Mouse (Mus musculus): ENCODE data around the gene Gabbr2. TPM values are rescaled to one million over a fixed set of nuclear protein-coding genes. Genes with fewer than 3 reads are reported as not detected.

The Gabbr2 gene
- total RNA-seq, 2 experiments from 2014 or later = 292 to 302 TPM

GRCm38 (mm10) chr4:46744583-46745155 is 247.0 kb downstream of the Gabbr2 start:
- peak in 1 of 2 experiments; percentile 47 for DNase-seq (ENCODE audit: low spot score in 2 of 2)
- intact Hi-C loops (cut with DNase I) = no loop called here

DNA sequence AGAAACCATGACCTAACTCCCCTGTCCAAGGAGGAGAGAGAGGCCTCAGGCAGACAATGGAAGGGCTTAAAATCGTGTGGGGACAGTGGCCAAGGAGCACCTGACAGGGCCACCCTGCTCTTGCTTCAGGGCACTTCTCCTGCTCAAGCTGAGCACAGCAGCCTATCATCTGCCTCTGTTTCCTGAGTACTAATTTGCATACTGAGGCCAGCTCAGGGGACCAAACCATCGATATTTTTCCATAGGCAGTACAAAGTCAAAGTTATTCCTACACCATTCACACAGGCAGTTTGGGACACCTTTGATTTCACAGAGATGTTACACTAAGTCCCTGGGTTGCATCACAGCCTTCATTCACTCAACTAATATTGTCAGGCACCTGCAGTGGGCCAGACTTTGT is 249.1 kb downstream of the Gabbr2 start:
- intact Hi-C loops (cut with DNase I) = no loop called here
- no peak for DNase-seq (ENCODE audit: low spot score in 2 of 2)

DNA sequence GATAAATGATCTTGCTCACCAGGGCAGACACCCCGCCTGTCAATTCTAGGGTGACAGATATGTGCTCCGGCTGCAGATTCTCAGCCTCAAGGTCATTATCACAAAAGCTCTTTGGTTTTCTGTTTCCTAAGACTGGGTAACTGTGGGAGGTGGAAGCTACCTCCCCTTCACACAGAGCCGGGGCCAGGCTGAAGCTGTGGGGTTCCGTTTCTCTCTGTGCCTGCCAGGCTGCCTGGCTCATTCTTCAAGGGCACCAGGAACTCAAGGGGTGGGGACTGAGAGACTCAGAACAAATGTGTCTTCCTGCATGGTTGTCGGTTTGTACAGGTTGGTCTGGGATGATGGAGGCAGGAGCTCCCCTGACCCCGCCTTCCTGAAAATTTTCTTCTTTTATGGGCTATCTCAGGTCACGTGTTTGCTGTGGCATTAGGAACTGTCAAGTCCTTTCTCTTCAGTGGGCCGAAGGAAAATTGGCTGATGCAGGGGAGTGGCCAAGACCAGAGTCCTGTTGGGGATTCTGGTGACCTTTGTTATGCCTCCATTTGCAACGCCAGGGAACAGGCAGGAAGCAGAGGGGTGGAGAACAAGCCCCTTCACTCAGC is 254.7 kb downstream of the Gabbr2 start:
- intact Hi-C loops (cut with DNase I) = loop anchor here (5.0 kb wide), 1 partner anchor 255 kb away; the partner anchor contains the start of gene Gabbr2
- no peak for DNase-seq (ENCODE audit: low spot score in 2 of 2)

DNA sequence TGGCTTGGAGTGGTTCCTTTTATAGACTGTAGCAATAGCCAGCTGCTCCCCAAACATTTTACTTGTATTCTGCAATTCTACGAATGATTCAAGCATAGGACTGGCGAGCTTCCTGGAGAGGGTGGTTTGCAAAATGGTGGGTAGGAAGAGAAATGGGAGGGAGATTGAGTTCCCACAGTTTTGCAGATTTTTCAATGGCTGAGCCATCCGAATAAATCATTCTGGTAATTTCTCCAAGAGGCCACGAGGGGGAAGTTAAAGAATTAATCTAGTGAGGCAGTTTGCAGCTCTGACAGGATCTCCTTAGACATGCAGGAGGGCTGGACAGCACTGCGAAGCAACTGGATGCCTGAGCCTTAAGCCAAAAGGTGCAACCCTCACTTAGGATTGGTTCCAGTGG is 256.8 kb downstream of the Gabbr2 start:
- DNase-seq (ENCODE audit: low spot score in 2 of 2) = no peak
- intact Hi-C loops (cut with DNase I) = loop anchor here (5.0 kb wide), 1 partner anchor 257 kb away; the partner anchor contains the start of gene Gabbr2

GRCm38 (mm10) chr4:46731590-46731989 is 260.1 kb downstream of the Gabbr2 start:
- DNase-seq (ENCODE audit: low spot score in 2 of 2) = peak in 1 of 2 experiments; percentile 63
- intact Hi-C loops (cut with DNase I) = no loop called here

- peak; percentile 65 to 75 for DNase-seq (ENCODE audit: low spot score in 2 of 2)
- intact Hi-C loops (cut with DNase I) = no loop called here
Observed at GRCm38 (mm10) chr4:46729306-46730042, 262.2 kb downstream of the Gabbr2 start.

- intact Hi-C loops (cut with DNase I) = no loop called here
- peak in 1 of 2 experiments; percentile 68 for DNase-seq (ENCODE audit: low spot score in 2 of 2)
Observed at GRCm38 (mm10) chr4:46728231-46728630, 263.4 kb downstream of the Gabbr2 start.

GRCm38 (mm10) chr4:46727153-46727552 is 264.5 kb downstream of the Gabbr2 start:
- intact Hi-C loops (cut with DNase I) = no loop called here
- peak in 1 of 2 experiments; percentile 53 for DNase-seq (ENCODE audit: low spot score in 2 of 2)

- intact Hi-C loops (cut with DNase I) = no loop called here
Observed at GRCm38 (mm10) chr4:46720821-46721557, 270.7 kb downstream of the Gabbr2 start.

DNA sequence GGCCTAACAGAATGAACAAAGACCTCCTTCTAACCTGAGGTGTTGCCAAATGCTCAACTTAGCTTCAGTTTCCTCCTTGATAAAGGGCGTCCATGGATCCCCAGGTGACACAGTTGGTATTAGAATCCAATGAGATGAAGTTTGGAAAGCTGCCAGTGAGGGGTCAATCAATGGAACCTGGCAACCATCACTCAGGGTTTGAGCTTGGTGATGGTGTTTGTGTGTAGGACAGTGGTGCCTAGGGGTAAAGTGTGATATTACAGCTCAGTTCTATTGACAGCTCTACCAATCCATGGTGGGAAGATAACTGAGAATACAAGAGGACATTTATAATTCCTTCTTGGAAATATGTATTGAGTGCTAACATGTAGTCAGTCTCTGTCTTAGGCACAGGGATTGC is 271.6 kb downstream of the Gabbr2 start:
- DNase-seq (ENCODE audit: low spot score in 2 of 2) = no peak
- intact Hi-C loops (cut with DNase I) = no loop called here

More at GRCm38 (mm10) chr4:46720821-46721557, 270.7 kb downstream of the Gabbr2 start:
- no peak for DNase-seq (ENCODE audit: low spot score in 2 of 2)

DNA sequence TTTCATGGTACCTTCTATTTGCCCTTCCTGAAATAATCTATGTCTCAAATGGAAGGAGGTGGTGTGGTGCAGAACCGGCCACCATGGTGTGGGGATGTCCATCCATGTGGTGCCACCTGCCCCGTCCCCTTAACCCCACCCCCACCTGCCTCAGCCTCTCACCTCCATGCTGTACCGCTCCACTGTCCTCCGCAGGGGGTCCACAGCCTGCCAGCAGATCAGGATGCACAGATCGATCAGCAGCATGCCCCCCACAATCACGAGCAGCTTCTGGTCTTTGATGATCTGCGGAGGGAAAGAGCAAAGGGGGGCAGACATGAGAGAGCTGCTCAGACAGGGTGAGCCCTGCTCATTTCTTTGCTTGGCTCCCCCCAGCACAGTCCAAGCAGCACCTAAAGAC is 273.0 kb downstream of the Gabbr2 start:
- no peak for DNase-seq (ENCODE audit: low spot score in 2 of 2)
- intact Hi-C loops (cut with DNase I) = no loop called here

DNA sequence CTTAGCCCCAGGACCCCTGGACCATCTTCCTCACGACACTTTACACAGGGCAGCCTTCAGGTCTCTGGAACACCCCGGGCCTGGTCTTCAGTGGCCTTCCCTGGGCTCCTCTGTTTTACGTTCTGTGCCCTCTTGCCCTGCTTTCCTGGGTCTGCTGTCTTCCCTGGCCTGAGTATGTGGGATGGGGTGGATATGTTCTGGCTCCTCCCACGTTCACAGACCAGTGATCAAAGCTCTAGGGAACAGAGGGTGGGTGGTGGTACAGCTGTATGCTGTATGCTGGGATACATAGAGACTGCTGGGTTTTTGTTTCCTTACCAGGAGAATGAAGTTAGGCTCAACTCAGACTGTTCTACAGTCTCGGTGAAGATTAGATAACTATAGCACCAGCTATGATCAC is 274.5 kb downstream of the Gabbr2 start:
- intact Hi-C loops (cut with DNase I) = no loop called here
- DNase-seq (ENCODE audit: low spot score in 2 of 2) = no peak

- intact Hi-C loops (cut with DNase I) = no loop called here
- DNase-seq (ENCODE audit: low spot score in 2 of 2) = no peak
Observed at GRCm38 (mm10) chr4:46716361-46716760, 275.3 kb downstream of the Gabbr2 start.

GRCm38 (mm10) chr4:46710523-46710922 is 281.1 kb downstream of the Gabbr2 start:
- DNase-seq (ENCODE audit: low spot score in 2 of 2) = peak in 1 of 2 experiments; percentile 23
- intact Hi-C loops (cut with DNase I) = no loop called here

DNA sequence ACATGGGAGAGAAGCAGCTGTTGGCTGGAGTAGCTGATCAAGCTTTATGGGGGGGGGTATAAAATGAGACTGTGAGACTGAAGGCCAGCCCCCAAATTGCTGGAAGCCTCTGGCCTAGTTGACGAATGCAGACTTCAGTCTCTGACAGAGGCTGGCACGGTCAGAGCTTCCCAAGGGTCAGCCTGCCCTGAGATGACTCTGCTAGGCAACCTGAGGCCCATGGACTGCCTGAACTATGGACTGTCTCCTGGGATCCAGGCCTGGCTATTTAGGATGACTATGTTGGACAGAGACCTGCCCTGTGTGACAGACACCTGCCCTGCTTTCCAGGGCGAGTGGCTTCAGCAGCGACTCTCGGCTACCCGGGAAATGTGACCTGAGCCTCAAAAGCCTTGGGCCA is 281.7 kb downstream of the Gabbr2 start:
- intact Hi-C loops (cut with DNase I) = no loop called here
- DNase-seq (ENCODE audit: low spot score in 2 of 2) = no peak

- DNase-seq (ENCODE audit: low spot score in 2 of 2) = no peak
Observed at GRCm38 (mm10) chr4:46709492-46709891, 282.2 kb downstream of the Gabbr2 start.

DNA sequence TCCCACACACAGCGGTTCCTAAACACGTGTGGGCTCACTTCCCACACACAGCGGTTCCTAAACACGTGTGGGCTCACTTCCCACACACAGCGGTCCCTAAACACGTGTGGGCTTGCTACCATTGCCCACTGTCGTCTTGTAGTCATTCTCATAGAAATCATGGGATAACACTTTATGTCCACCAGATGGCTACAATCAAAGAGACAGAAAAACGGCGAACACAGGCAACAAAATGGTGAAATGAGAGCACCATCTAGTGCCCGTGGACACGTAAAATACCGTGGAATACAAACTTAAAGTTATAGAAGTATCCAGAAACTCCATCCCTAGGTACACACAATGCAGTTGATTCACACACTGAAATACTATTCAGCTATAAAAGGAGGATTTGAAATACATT is 285.9 kb downstream of the Gabbr2 start:
- intact Hi-C loops (cut with DNase I) = no loop called here
- no peak for DNase-seq (ENCODE audit: low spot score in 2 of 2)

More at GRCm38 (mm10) chr4:46709492-46709891, 282.2 kb downstream of the Gabbr2 start:
- intact Hi-C loops (cut with DNase I) = no loop called here

DNA sequence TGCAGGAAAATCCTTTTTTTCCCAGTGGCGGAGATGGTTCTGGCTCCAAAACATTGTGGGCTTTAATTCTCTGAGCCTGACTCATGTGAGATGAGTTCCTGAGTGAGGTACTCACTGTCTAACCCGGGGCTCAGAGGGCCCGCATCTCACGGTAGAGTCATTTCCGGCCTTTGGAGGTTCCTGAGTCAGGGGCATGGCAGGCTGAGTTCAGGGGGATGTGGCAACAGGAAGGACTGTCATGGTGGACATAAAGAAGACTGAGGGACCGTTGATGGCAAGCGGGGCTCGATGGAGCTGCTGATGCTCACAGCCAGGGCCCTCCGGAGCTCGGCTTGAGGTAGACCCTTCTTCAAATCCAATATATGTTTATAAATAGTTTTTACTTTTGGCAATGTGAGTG is 288.5 kb downstream of the Gabbr2 start:
- intact Hi-C loops (cut with DNase I) = no loop called here
- DNase-seq (ENCODE audit: low spot score in 2 of 2) = no peak

DNA sequence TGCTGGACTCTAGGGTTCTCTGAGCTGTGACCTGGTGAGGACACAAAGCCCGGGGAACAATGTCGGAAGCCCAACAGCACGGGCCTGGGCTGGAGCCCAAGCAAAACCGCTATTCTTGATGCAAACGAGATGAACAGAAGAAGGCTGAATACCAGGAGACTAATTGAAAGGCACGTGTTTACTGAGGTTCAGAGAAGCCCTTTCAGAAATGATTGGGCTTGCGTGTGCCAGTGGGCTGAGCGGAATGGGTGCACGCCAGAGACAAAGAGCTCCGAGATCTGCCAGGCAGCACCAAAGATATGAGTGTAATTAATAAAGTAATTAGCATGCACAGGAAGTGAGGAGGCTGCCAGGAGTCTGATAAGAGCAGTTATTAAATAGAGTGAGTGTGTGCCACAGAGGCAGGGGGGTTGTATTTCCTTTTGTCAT is 291.4 kb downstream of the Gabbr2 start:
- peak in 1 of 2 experiments; percentile 19 for DNase-seq (ENCODE audit: low spot score in 2 of 2)
- intact Hi-C loops (cut with DNase I) = no loop called here

DNA sequence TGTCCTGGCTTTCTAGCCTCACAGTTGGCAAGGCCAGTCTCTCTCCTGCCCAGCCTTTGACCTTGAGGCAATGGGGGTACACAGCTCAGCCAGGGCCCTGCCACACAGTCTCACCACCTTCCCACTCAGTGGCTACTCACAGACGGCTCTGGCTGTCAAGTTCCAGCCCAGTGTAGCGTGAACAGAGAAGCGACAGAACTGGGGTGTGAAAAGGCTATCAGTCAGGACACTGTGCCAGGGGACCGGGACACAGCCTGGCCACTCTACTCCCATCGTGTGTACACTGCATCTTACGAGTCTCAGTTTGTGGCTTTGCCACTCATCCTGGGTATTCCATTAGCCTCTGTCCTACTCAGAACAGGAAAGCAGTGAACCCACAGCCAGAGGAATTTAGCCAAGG is 295.2 kb downstream of the Gabbr2 start:
- intact Hi-C loops (cut with DNase I) = no loop called here
- DNase-seq (ENCODE audit: low spot score in 2 of 2) = no peak

Data from left cerebral cortex, postnatal 14 days (tissue).